Mouse (Mus musculus) heart, embryonic 16.5 days (tissue): ENCODE measurements at regions not wholly inside any gene's neighbourhood (a gene's known extent, or its start where the extent isn't known, plus 50 kb on each side); places are given as distances from the start of the nearest gene placed in this dataset.

Experiments used
- ATAC-seq: fragments of 200-750 bp; cut with Nextera tagmentation; replicated peaks from 2 replicates; pipeline ENCODE4 v1.8.0; 2017; ENCODE audit warnings: moderate number of reproducible peaks; ENCODE audit not compliant: insufficient read depth, low FRiP score; ENCODE audit errors: extremely low read depth
- H3K27ac ChIP-seq: fragments of 300-500 bp; sonication (generic); 2 replicates; pipeline ENCODE4 v1.5.1; 2014; ENCODE audit warnings: mild to moderate bottlenecking, low read length, control low read depth, moderate library complexity
- H3K27me3 ChIP-seq: fragments of 300-500 bp; sonication (generic); 2 replicates; pipeline ENCODE4 v1.6.1; 2014; ENCODE audit warnings: low read length, mixed read lengths; ENCODE audit not compliant: control insufficient read depth, insufficient read depth
- H3K36me3 ChIP-seq: fragments of 300-500 bp; sonication (generic); 2 replicates; pipeline ENCODE4 v1.6.1; 2014; ENCODE audit not compliant: control insufficient read depth, insufficient read depth
- H3K4me1 ChIP-seq: fragments of 300-500 bp; sonication (generic); 2 replicates; pipeline ENCODE4 v1.6.1; 2014; ENCODE audit warnings: low read length, mixed read lengths; ENCODE audit not compliant: control insufficient read depth, insufficient read depth
- H3K4me2 ChIP-seq: fragments of 300-500 bp; sonication (generic); 2 replicates; pipeline ENCODE4 v1.6.1; 2014; ENCODE audit warnings: low read depth, mild to moderate bottlenecking, control low read depth, low read length
- H3K4me3 ChIP-seq: fragments of 300-500 bp; sonication (generic); 2 replicates; pipeline ENCODE4 v1.5.1; 2014; ENCODE audit warnings: mild to moderate bottlenecking, control low read depth, low read length
- H3K9ac ChIP-seq: fragments of 300-500 bp; sonication (generic); 2 replicates; pipeline ENCODE4 v1.6.1; 2014; ENCODE audit warnings: low read length, control low read depth
- H3K9me3 ChIP-seq: fragments of 300-500 bp; sonication (generic); replicated peaks from 2 replicates; pipeline ENCODE4 v1.6.1; 2016; ENCODE audit warnings: low read length; ENCODE audit not compliant: control insufficient read depth
- WGBS: fragments of 180-500 bp; shearing (Covaris S2); extraction: QIAGEN DNeasy Blood & Tissue Kit; methylation state at CpG from one replicate; pipeline ENCODE4 v1.1.7; 2014; 5-methylcytosine and 5-hydroxymethylcytosine counted together

DNA sequence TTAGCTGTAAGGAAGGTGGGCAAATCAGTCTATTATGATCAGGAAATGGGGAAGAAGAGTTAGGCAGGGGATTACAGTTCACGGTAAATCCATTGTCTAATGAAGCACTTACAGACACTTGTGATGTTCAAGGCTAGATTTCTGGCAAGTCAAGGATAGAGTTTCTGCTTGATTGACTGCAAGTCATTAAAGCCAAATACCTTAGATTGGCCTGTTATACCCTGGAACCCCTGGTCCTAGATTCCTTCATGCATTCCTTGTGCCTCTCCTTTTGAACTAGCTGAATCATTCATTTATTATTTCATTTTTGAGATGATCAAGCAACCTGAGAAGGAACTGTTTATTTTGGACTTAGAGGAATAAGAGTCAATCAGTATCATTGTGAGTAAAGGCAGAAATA is 597.9 kb downstream of the Ptprc start:
- no peak for ATAC-seq

DNA sequence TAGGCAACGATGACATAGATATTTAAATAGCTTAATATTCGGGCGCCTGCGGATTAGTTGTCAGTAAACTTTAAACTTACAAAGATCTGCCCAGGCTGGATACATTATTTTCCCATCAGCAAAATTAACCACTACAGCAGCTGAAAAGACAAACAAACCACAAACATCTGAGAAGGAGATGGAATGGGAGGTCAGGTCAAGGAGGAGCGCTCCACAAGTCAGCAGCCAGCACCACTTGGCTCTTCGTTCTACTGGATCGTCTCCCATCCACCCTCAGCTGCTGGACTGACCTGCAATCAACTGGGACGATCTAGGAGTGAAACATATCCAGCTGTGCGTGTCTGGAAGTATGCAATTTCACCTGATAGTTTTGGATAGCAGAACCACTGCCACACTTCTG is 599.3 kb downstream of the Ptprc start:
- 81% methylated on average over 9 of the region's 9 CpGs for WGBS
- Histone ChIP-seq H3K27me3 (no peaks in the 10 kb centered on the region), H3K9me3 (no peaks in the 10 kb centered on the region), H3K4me2 (no peak overlapping the region), H3K4me3 (no peak overlapping the region), H3K9ac (no peak overlapping the region), H3K27ac (no peak overlapping the region), H3K36me3 (no peaks in the 10 kb centered on the region), H3K4me1 (no peaks in the 10 kb centered on the region)
- ATAC-seq = no peak

More for the DNA sequence above, 597.9 kb downstream of the Ptprc start:
- H3K27me3 ChIP-seq = no peaks in the 10 kb centered on the region
- no peak overlapping the region for H3K4me2 ChIP-seq
- H3K9ac ChIP-seq = no peak overlapping the region
- WGBS = 70% methylated on average over 1 of the region's 1 CpGs
- no peak overlapping the region for H3K4me3 ChIP-seq
- no peaks in the 10 kb centered on the region for H3K36me3 ChIP-seq
- H3K9me3 ChIP-seq = no peaks in the 10 kb centered on the region
- no peaks in the 10 kb centered on the region for H3K4me1 ChIP-seq
- no peak overlapping the region for H3K27ac ChIP-seq

DNA sequence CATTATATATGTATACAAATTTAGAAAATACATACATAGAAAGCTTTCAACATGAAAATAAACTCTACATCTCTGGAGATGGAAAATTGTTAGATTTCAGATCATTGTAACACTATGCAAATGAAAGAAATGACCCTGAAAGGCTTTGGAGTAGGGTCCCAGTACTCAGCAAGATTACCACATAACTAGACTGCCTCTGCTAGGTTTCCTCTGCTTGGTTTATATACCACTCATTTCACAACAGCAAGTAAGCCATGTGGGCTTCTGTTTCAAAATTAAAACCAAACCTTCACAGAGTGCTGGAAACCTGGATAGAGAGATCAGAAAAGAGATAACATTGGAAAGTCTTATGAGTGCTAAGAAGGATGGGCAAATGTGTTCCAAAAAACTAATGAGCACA is 600.1 kb downstream of the Ptprc start:
- no peaks in the 10 kb centered on the region for H3K27me3 ChIP-seq
- no peaks in the 10 kb centered on the region for H3K9me3 ChIP-seq
- no peaks in the 10 kb centered on the region for H3K4me1 ChIP-seq
- no peak for ATAC-seq
- H3K36me3 ChIP-seq = no peaks in the 10 kb centered on the region
- no peak overlapping the region for H3K4me2 ChIP-seq
- no peak overlapping the region for H3K27ac ChIP-seq
- no peak overlapping the region for H3K4me3 ChIP-seq
- H3K9ac ChIP-seq = no peak overlapping the region

DNA sequence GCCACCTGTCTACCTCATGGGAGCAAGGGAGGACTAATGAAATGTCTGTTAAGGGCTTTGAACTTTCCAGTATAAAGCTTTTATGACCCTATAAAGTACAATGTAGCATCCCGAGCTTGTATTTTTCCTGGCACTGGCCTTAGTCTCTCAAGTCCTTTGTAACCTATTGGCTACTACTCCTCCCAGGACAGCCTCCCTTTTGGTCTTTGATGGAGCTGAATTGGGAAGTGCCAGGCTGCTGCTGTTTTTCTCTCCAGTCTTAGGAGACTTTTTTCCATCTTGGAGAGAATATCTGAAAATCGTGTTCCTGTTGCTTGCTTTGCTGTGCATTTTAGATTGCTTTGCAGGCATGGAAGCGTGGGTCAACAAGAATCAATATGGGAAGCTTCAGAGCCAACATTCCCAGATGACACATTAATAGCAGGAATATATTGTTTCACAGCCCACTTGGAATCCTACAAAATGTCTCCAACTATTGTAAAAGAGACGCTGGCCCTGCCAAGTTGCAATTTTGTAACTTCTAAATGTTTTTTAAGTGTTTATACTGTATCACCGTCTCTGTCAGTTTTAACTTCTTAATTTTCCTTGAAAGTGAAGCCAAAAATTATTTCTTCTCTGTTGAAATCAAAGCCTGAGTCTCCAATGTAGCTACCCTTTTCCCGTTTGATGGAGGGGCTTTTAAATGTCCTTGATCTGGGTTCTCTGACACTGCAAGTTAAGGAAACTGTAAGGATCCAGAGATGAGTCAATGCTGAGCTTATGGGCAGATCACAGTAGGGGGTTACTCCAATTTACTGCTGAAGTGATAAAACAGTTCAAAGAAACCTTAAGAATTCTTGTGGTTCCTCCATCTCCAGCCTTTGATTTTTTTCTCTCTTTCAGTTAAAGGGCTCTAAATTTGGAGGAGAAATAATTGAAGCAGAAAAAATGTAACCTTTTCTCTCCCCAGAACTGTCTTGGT is 603.3 kb downstream of the Ptprc start:
- H3K27ac ChIP-seq = no peak overlapping the region
- H3K4me1 ChIP-seq = no peaks in the 10 kb centered on the region
- no peak overlapping the region for H3K4me3 ChIP-seq
- ATAC-seq = no peak
- H3K36me3 ChIP-seq = no peaks in the 10 kb centered on the region
- H3K9me3 ChIP-seq = no peaks in the 10 kb centered on the region
- no peak overlapping the region for H3K4me2 ChIP-seq
- H3K27me3 ChIP-seq = no peaks in the 10 kb centered on the region
- no peak overlapping the region for H3K9ac ChIP-seq
- WGBS = 70% methylated on average over 6 of the region's 6 CpGs

DNA sequence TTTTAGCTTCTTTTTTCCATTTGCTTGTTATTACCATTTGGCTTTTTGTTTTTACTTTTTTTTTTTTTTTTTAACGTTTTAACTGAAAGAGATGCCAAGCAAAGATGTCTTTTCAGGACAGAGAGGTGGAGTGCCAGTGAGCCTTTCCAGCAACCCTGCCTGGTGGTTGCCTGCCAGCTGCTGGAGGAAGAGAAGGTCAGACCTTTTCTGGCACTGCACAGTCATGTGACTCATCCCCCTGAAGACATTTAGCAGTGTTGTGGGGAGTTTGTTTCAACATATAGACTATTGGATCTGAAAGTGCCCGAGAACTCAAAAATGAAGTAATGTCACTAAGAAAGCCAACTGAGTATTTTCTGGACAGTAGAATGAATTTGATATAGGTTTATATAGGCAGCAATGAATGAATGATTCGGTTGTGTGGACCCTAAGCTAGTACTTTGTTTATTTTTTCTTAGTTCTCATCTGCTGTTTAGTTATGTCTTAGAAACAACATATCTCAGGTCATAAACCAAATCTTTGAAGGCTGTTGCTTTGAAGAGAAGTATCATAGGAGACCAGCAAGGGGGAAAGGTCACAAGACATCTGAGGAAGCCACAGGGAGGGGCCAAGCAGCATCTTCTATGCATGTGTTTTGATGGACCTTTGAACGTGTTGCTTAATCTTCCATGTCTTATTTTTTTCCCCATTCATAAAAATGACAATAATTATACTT is 604.2 kb downstream of the Ptprc start:
- Histone ChIP-seq H3K4me2 (no peak overlapping the region), H3K9me3 (no peaks in the 10 kb centered on the region), H3K4me3 (no peak overlapping the region), H3K9ac (no peak overlapping the region), H3K27ac (no peak overlapping the region), H3K27me3 (no peaks in the 10 kb centered on the region), H3K36me3 (no peaks in the 10 kb centered on the region), H3K4me1 (no peaks in the 10 kb centered on the region)
- ATAC-seq = no peak
- WGBS = 53% methylated on average over 4 of the region's 4 CpGs

DNA sequence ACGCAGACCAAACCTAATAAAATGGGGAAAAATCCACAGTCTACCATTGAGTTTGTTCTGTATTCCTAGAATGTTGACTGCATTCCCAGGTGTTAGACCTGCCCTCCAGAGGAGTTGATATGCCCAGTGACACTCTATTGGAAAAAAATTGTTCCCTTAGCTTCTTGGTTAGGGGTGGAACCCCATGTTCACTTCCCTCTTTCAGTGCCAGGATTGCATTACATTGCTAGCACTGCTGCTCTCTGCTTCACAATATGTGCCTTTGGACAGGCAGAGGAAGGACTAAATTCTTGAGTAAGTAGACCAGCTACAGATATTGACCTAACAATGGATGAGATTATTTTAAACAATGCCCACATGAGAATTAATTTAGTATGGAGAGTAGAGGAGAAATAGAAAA is 607.3 kb upstream of the Nr5a2 start:
- WGBS = 92% methylated on average over 1 of the region's 1 CpGs
- no peaks in the 10 kb centered on the region for H3K36me3 ChIP-seq
- H3K27me3 ChIP-seq = no peaks in the 10 kb centered on the region
- no peak overlapping the region for H3K4me2 ChIP-seq
- H3K4me3 ChIP-seq = no peak overlapping the region
- no peak overlapping the region for H3K27ac ChIP-seq
- H3K4me1 ChIP-seq = no peaks in the 10 kb centered on the region
- H3K9ac ChIP-seq = no peak overlapping the region
- no peaks in the 10 kb centered on the region for H3K9me3 ChIP-seq
- no peak for ATAC-seq

DNA sequence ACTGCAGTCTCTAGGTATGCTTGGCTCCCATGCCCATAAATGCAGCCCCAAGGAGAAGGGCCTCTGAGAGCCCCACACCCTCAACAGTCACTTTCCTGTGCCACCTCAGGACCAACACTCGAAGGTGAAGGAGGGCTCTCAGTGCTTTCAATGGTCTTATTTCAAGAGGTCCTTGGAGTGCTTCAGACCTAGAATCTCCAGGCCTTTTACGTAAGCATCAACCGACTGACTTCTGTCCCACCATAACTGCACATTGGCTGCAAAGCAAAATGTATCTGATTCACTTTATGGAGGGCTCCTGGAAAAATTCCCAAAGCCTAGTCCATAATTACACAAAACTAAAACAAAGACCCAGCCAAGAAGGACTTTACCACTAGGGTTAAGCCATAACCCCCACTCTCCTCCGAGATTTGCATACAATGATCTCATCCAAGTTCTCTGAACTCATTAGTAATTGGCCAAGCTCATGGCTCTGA is 605.4 kb upstream of the Nr5a2 start:
- Histone ChIP-seq H3K36me3 (no peaks in the 10 kb centered on the region), H3K4me3 (no peak overlapping the region), H3K9ac (no peak overlapping the region), H3K27ac (no peak overlapping the region), H3K9me3 (no peaks in the 10 kb centered on the region), H3K4me2 (no peak overlapping the region), H3K27me3 (no peaks in the 10 kb centered on the region), H3K4me1 (peaks cover 3% of the 10 kb centered on the region; the same call in 1 of the 2 replicates)
- WGBS = 69% methylated on average over 4 of the region's 4 CpGs
- ATAC-seq = no peak

DNA sequence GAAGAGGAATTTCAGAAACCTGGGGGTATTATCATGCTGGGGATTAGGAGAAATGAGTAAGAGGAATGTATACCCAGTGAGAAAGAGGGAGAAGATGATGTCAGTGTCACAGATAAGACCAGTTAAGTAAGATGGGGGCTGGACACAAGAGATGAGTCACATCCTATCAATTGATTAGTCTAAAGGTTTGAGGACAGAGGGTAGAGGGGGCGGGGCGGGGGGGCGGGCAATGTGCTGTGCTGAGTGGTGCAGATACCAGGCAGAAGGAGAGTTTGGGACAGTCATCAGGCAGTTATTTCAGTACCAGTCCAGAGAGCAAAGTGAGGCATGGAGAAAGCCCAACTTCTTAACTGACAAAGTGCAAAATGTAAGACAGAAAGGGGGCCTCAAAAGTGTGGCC is 601.4 kb upstream of the Nr5a2 start:
- ATAC-seq = no peak
- Histone ChIP-seq H3K4me3 (no peak overlapping the region), H3K27ac (peak overlapping the region; percentile 69), H3K9me3 (no peaks in the 10 kb centered on the region), H3K36me3 (no peaks in the 10 kb centered on the region), H3K9ac (no peak overlapping the region), H3K27me3 (no peaks in the 10 kb centered on the region), H3K4me1 (peaks cover 3% of the 10 kb centered on the region; the same call in 1 of the 2 replicates), H3K4me2 (no peak overlapping the region)
- 48% methylated on average over 3 of the region's 3 CpGs for WGBS
